Mouse (Mus musculus): Measurements from ENCODE around the gene Cox5b.
A peak's percentile ranks its signal among the peaks of the same experiment; 100 is the strongest.

Cox5b gene

GRCm38 (mm10) chr1:36683810-36684467 lies 7.3 kb upstream of the Cox5b start:
- peak; percentile 81 for DNase-seq (ENCODE audit: low read depth, low spot score)

DNA sequence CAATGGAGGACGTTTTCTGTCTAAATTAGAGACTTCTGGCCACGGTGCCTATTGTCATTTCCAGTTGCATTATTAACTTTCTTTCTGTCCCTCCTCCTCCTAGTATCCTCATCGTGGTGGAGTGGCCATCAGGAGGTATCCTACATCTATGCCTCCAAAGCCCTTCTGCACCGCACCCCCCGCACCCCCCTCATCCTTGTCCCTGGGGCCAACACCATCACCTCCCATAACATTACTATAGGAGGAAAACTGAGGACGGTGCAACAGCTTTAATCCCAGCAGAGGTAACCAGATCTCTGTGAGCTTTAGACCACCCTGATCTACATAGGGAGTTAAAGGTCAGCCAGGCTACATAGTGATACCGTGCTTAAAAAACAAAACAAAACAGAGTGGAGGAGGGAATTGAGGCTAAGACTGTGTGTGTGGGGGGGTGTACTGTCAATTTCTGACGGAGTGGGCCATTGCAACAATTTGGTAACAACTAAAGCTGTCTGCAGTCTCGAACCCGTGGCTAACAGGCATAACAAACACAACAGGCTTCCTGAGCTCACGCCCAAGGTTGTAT lies 496 bp upstream of the Cox5b start:
- DNase-seq (ENCODE audit: low read depth, low spot score), result no peak

GRCm38 (mm10) chr1:36694871-36695270 lies 3.6 kb downstream of the Cox5b start:
- no peak for DNase-seq (ENCODE audit: low read depth, low spot score)

DNA sequence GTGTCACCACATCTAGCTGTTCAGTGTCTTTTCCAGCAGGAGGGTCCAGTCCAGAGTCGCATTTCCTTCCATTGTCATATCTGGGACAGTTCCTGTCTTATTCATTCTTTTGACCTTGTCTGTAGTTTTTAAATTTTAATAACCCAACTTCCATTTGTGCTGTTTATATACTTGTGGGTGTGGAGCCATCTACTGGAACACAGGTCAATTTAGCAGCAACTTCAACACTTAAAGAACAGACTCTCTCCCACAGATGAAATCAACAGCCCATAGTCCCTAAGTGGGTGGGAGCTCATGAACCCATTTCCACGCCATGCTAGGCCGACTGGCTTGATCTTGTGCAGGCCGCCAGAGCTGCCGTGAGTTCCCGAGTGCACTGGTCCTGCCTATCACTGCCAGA lies 5.2 kb downstream of the Cox5b start:
- no peak for DNase-seq (ENCODE audit: low read depth, low spot score)

GRCm38 (mm10) chr1:36697030-36697429 lies 5.8 kb downstream of the Cox5b start:
- no peak for DNase-seq (ENCODE audit: low read depth, low spot score)

- DNase-seq (ENCODE audit: low read depth, low spot score), result no peak
Observed at GRCm38 (mm10) chr1:36707166-36707565, 15.9 kb downstream of the Cox5b start.

- no peak for DNase-seq (ENCODE audit: low read depth, low spot score)
Observed at GRCm38 (mm10) chr1:36707797-36708196, 16.5 kb downstream of the Cox5b start.

GRCm38 (mm10) chr1:36708626-36709025 lies 17.4 kb downstream of the Cox5b start:
- DNase-seq (ENCODE audit: low read depth, low spot score), result no peak

DNA sequence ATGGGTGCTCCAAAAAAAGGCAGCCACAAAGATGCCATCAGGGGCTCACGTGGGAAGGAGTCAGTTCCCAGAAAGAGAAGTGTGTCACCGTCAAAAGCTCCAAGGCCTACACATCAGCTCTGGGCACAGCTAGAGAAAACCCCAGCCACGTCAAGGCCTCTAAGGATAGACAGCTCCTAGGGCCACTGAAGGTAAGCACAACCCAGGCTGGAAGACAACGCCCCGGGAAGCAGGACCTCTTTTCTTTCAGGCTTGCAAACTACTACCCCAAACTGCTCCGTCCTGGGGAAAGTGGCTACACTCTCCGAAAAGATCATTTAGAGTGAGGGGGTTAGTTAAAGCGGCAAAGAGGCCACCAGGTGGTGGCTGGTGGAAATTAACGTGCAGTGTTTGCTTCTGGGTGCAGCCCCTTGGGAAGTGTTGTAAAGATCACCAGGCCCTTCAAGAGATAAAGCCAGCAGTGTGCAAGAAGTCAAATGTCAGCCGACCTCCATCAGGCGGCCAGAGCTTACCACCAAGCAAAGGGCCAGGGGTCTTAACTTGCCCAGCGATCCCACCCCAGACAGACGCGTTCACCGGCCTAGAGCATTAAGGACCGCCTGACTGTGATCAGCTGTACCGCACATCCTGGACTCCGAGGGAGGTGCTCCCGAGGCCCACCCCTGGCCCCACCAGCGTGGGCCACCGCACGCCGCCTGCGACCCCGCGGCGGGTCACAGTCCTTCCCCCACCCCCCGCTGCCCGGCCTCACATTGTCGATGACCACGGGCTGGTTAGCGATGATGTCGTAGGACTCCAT lies 18.0 kb downstream of the Cox5b start:
- DNase-seq (ENCODE audit: low read depth, low spot score), result peak; percentile 52

GRCm38 (mm10) chr1:36709854-36710280 lies 18.6 kb downstream of the Cox5b start, which contains the start of gene 4933424G06Rik:
Gene 4933424G06Rik, plus strand, starts transcription at chr1:36710149.
- peak; percentile 98 for DNase-seq (ENCODE audit: low read depth, low spot score)

DNA sequence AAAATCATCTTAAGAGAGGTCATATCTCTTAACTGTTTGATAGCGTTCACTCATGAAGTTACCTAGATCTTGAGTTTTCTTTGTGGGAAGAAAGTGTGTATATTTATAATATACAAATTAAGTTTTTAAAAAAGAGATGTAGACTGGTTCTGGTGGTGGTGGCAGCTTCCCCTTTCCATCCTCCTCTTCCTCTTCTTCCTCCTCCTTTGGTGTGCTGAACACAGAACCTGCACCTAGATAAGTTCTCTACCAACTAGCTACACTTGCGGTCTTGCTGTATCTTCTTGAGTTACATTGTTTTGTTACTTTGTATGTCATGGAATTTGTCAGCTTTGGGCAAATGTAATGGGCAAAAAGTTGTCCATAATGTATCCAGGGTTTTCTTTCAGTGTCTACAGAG lies 19.9 kb downstream of the Cox5b start:
- DNase-seq (ENCODE audit: low read depth, low spot score), result no peak

- no peak for DNase-seq (ENCODE audit: low read depth, low spot score)
Observed at GRCm38 (mm10) chr1:36714311-36714710, 23.1 kb downstream of the Cox5b start, which contains the start of gene Actr1b. Gene Actr1b, minus strand, starts transcription at chr1:36714422.

DNA sequence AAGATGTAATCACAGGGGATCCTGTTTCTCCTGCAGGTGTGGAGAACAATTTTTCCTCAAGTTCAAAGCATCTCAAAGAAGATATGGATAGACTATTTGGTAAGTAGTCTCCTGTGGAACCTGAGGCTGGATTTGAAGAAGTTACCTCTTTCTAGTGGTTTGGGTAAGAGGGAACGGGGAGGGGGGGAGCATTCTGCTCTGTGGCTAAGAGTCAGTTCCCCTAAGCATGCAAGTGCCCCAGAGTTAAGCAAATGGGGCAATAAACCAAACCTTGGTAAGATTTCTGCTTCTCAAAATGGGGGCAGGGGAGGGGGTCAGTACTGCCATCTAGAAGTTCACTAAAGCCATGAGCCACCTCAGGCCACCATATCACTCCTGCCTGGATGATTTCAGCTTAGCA lies 27.5 kb downstream of the Cox5b start:
- DNase-seq (ENCODE audit: low read depth, low spot score), result no peak

DNA sequence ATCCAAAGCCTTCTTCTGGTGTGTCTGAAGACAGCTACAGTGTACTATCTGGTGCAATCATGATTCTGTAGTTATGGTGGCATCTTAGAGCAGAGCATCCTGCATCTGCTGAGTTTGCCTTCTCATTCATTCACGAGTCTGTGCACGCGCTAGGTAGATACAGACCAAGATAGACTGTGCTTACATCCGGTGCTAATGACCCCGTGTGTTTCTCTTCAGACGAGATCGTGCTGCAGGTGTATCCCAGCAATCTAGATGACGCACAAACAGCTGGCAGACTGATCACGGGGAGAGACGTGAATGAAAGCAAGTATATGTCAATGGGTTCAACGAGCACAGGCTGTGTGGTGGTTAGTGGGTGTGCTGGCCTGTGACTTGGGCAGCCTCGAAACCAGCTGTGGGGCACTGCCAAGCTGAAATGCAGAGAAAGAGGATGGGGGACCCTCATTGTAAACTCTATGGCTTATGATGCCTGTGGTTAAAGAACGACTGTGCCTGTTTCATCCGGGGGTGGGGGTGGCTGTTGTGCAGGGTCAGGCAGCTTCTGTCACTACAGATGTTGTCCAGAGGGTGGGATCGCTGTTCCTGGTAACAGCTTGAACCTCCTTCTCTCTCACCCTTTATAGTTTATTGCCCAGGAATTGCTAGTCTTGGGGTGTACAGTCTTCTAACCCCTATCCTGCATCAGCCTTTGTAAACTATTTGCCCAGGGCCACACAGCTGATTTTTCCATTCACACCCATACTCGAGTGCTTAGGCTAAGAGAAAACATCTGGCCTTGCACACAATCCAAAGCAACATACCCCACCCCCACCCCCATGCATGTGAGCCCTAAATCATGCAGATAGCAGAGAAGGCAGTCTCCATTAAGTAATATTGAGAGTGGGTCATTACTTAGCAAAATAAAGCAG lies 32.2 kb downstream of the Cox5b start:
- no peak for DNase-seq (ENCODE audit: low read depth, low spot score)

DNA sequence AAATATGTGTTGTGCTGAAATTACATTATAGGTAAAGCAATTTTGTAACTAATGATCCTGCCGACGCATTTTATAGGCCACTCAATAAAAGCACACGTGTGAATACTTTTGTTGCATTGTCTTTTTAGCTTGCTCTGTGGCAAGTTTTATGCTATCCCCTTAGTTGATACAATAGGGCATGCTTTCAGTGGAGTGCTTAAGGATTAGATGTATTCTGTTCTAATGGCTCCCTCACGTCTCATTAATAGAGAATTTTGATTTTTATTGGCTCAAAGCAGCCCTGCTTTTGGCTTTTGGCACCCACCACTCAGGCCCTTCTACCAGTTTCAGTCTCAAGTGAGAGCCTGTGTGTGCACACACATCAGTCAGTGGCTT lies 32.8 kb downstream of the Cox5b start:
- DNase-seq (ENCODE audit: low read depth, low spot score), result no peak

DNA sequence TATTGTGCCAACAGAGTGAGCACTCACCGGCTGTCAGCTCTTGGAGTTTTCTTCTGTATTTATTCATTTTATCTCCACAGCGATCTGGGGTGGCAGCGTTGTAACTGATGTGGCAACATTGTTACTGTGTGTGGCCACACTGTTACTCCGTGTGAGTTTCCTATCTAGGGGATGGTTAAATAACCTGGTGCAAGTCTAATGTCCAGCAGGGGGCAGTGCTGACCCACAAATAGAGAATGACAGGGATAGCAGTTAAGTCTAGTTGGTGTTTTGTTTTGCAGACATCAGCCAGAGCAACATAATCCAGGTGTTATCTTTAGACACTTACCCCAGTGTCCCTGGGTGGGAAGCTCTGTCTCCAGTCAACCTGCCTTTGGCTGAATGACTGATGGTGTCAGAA lies 46.1 kb downstream of the Cox5b start:
- DNase-seq (ENCODE audit: low read depth, low spot score), result peak; percentile 88

GRCm38 (mm10) chr1:36739231-36739630 lies 48.0 kb downstream of the Cox5b start:
- DNase-seq (ENCODE audit: low read depth, low spot score), result no peak

GRCm38 (mm10) chr1:36743046-36743445 lies 51.8 kb downstream of the Cox5b start:
- no peak for DNase-seq (ENCODE audit: low read depth, low spot score)

Data from mesoderm, embryonic 11.5 days (tissue).